Mouse (Mus musculus) liver, postnatal 0 days (tissue): ENCODE measurements around the gene Cnga3.

Experiments used
- CTCF ChIP-seq: sonication (generic); IDR thresholded peaks from 2 replicates; pipeline ENCODE4 v1.5.1; 2016; ENCODE audit warnings: antibody characterized with exemption, low read depth
- EP300 ChIP-seq: IDR thresholded peaks from 2 replicates; pipeline ENCODE4 v1.6.1; 2016; ENCODE audit warnings: antibody characterized with exemption, low read depth, mild to moderate bottlenecking

- TF ChIP-seq CTCF (no peak), EP300 (no peak)
These were observed 6.5 kb upstream of the Cnga3 start for GRCm38 (mm10) chr1:37207743-37208142.
